Mouse (Mus musculus): ENCODE measurements at regions not wholly inside any gene's neighbourhood (a gene's known extent, or its start where the extent isn't known, plus 50 kb on each side); places are given as distances from the start of the nearest gene placed in this dataset.

GRCm38 (mm10) chr2:149573773-149574172 lies 168.9 kb downstream of the Cst10 start:
- Histone ChIP-seq H3K4me3 (ENCODE audit: low read length) (no peak overlapping the region), H3K9ac (ENCODE audit: low read depth, low read length) (no peak overlapping the region), H3K4me1 (ENCODE audit: control insufficient read depth, insufficient read depth, low read depth, low read length) (no peaks in the 10 kb centered on the region), H3K4me2 (ENCODE audit: low read length) (no peak overlapping the region), H3K9me3 (ENCODE audit: control insufficient read depth, low read length) (no peaks in the 10 kb centered on the region), H3K27me3 (replicated peaks; ENCODE audit: control insufficient read depth, insufficient read depth, low read length) (no peaks in the 10 kb centered on the region), H3K27ac (ENCODE audit: low read depth, low read length) (no peak overlapping the region), H3K36me3 (ENCODE audit: control insufficient read depth, insufficient read depth, low read length) (no peaks in the 10 kb centered on the region)
- ATAC-seq, result no peak
- WGBS, result 72% methylated on average over 1 of the region's 1 CpGs

- no peaks in the 10 kb centered on the region for H3K4me1 ChIP-seq (ENCODE audit: control insufficient read depth, insufficient read depth, low read depth, low read length)
- H3K27ac ChIP-seq (ENCODE audit: low read depth, low read length), result no peak overlapping the region
- no peaks in the 10 kb centered on the region for H3K27me3 ChIP-seq (replicated peaks; ENCODE audit: control insufficient read depth, insufficient read depth, low read length)
- H3K36me3 ChIP-seq (ENCODE audit: control insufficient read depth, insufficient read depth, low read length), result no peaks in the 10 kb centered on the region
- H3K9ac ChIP-seq (ENCODE audit: low read depth, low read length), result no peak overlapping the region
- WGBS, result 80% methylated on average over 2 of the region's 2 CpGs
- H3K4me3 ChIP-seq (ENCODE audit: low read length), result no peak overlapping the region
- H3K9me3 ChIP-seq (ENCODE audit: control insufficient read depth, low read length), result no peaks in the 10 kb centered on the region
- ATAC-seq, result no peak
- no peak overlapping the region for H3K4me2 ChIP-seq (ENCODE audit: low read length)
Measured at GRCm38 (mm10) chr2:149602581-149602980, 197.7 kb downstream of the Cst10 start.

DNA sequence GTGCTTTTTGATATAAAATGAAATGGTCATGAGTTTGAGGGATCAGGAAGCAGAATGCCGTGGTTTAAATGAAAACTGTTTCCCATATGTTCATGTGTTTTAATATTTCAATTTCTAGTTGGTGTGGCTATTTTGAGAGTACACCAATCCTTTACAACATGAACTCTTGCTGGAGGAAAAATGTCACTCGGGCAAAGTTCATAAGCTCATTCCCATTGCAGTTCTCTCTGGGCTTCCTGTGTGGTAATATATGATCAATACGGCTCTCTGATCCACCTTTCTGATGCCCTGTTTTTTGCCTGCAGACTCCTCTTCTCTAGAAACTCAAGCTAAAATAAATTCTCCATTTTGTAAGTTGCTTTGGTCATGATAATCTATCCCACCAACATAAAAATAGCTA lies 208.5 kb downstream of the Cst10 start:
- H3K4me1 ChIP-seq (ENCODE audit: control insufficient read depth, insufficient read depth, low read depth, low read length), result no peaks in the 10 kb centered on the region
- no peak overlapping the region for H3K4me3 ChIP-seq (ENCODE audit: low read length)
- no peaks in the 10 kb centered on the region for H3K27me3 ChIP-seq (replicated peaks; ENCODE audit: control insufficient read depth, insufficient read depth, low read length)
- no peaks in the 10 kb centered on the region for H3K9me3 ChIP-seq (ENCODE audit: control insufficient read depth, low read length)
- no peak overlapping the region for H3K27ac ChIP-seq (ENCODE audit: low read depth, low read length)
- no peak overlapping the region for H3K9ac ChIP-seq (ENCODE audit: low read depth, low read length)
- no peak for ATAC-seq
- no peak overlapping the region for H3K4me2 ChIP-seq (ENCODE audit: low read length)
- 89% methylated on average over 3 of the region's 3 CpGs for WGBS
- H3K36me3 ChIP-seq (ENCODE audit: control insufficient read depth, insufficient read depth, low read length), result no peaks in the 10 kb centered on the region

GRCm38 (mm10) chr2:149614078-149614939 lies 209.5 kb downstream of the Cst10 start:
- H3K9me3 ChIP-seq (ENCODE audit: control insufficient read depth, low read length), result no peaks in the 10 kb centered on the region
- ATAC-seq, result no peak
- 67% methylated on average over 2 of the region's 2 CpGs for WGBS

GRCm38 (mm10) chr2:149625626-149626025 lies 203.4 kb upstream of the Syndig1 start:
- H3K27me3 ChIP-seq (replicated peaks; ENCODE audit: control insufficient read depth, insufficient read depth, low read length), result no peaks in the 10 kb centered on the region
- 49% methylated on average over 1 of the region's 1 CpGs for WGBS

More at GRCm38 (mm10) chr2:149614078-149614939, 209.5 kb downstream of the Cst10 start:
- no peak overlapping the region for H3K9ac ChIP-seq (ENCODE audit: low read depth, low read length)
- no peak overlapping the region for H3K27ac ChIP-seq (ENCODE audit: low read depth, low read length)
- no peak overlapping the region for H3K4me2 ChIP-seq (ENCODE audit: low read length)
- no peaks in the 10 kb centered on the region for H3K27me3 ChIP-seq (replicated peaks; ENCODE audit: control insufficient read depth, insufficient read depth, low read length)
- H3K4me3 ChIP-seq (ENCODE audit: low read length), result no peak overlapping the region
- no peaks in the 10 kb centered on the region for H3K4me1 ChIP-seq (ENCODE audit: control insufficient read depth, insufficient read depth, low read depth, low read length)
- H3K36me3 ChIP-seq (ENCODE audit: control insufficient read depth, insufficient read depth, low read length), result no peaks in the 10 kb centered on the region

DNA sequence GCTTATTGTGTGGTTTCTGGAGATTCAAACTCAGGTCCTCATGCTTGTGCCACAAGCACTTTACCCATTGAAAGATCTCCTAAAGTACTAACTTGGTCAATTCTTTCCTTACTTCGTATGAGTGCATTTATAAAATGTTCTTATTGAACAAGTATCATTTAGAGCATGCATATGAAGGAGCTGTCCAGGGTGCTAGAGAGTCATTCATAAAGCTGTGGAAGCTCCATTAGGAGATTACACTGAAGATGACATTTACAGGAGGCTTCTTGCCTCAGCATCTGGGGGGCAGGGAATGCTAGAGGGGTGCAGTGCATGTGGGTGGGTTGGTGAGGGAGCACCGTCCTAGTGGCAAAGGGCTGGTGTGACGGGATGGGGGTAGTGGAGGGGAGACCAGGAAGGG lies 187.8 kb upstream of the Syndig1 start:
- Histone ChIP-seq H3K9me3 (ENCODE audit: control insufficient read depth, low read length) (no peaks in the 10 kb centered on the region), H3K9ac (ENCODE audit: low read depth, low read length) (no peak overlapping the region), H3K27ac (ENCODE audit: low read depth, low read length) (no peak overlapping the region), H3K27me3 (replicated peaks; ENCODE audit: control insufficient read depth, insufficient read depth, low read length) (no peaks in the 10 kb centered on the region), H3K4me1 (ENCODE audit: control insufficient read depth, insufficient read depth, low read depth, low read length) (no peaks in the 10 kb centered on the region), H3K4me3 (ENCODE audit: low read length) (no peak overlapping the region), H3K36me3 (ENCODE audit: control insufficient read depth, insufficient read depth, low read length) (no peaks in the 10 kb centered on the region), H3K4me2 (ENCODE audit: low read length) (no peak overlapping the region)
- WGBS, result 87% methylated on average over 3 of the region's 3 CpGs
- ATAC-seq, result no peak

More at GRCm38 (mm10) chr2:149625626-149626025, 203.4 kb upstream of the Syndig1 start:
- no peaks in the 10 kb centered on the region for H3K9me3 ChIP-seq (ENCODE audit: control insufficient read depth, low read length)
- no peaks in the 10 kb centered on the region for H3K36me3 ChIP-seq (ENCODE audit: control insufficient read depth, insufficient read depth, low read length)
- no peaks in the 10 kb centered on the region; the same call in 1 of the 2 replicates for H3K4me1 ChIP-seq (ENCODE audit: control insufficient read depth, insufficient read depth, low read depth, low read length)
- ATAC-seq, result peak; percentile 68
- H3K4me2 ChIP-seq (ENCODE audit: low read length), result no peak overlapping the region
- no peak overlapping the region for H3K9ac ChIP-seq (ENCODE audit: low read depth, low read length)
- no peak overlapping the region for H3K27ac ChIP-seq (ENCODE audit: low read depth, low read length)
- H3K4me3 ChIP-seq (ENCODE audit: low read length), result no peak overlapping the region

DNA sequence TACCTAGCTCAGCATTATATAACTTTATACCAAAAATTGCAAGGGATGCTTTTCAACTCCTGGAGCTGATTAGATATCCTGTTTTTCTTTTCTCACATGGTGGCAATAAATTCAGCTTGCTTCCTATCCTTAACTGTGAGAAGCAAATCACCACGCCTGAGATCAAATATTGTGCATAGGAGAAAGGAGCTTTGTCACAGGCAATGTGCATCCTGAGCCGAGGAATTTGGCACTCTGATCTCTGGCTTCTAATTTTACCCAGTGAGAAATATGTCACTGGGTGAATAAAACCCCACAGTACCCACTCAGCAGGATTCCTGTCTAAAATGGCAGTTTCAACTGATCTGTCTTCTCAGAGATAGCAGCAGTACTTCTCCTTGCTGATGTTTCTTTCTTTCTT lies 177.2 kb upstream of the Syndig1 start:
- H3K27me3 ChIP-seq (replicated peaks; ENCODE audit: control insufficient read depth, insufficient read depth, low read length), result no peaks in the 10 kb centered on the region
- no peak for ATAC-seq
- no peaks in the 10 kb centered on the region for H3K36me3 ChIP-seq (ENCODE audit: control insufficient read depth, insufficient read depth, low read length)
- no peak overlapping the region for H3K27ac ChIP-seq (ENCODE audit: low read depth, low read length)
- H3K4me3 ChIP-seq (ENCODE audit: low read length), result no peak overlapping the region
- no peak overlapping the region for H3K9ac ChIP-seq (ENCODE audit: low read depth, low read length)
- H3K9me3 ChIP-seq (ENCODE audit: control insufficient read depth, low read length), result no peaks in the 10 kb centered on the region
- no peaks in the 10 kb centered on the region for H3K4me1 ChIP-seq (ENCODE audit: control insufficient read depth, insufficient read depth, low read depth, low read length)
- WGBS, result 36% methylated on average over 2 of the region's 2 CpGs
- no peak overlapping the region for H3K4me2 ChIP-seq (ENCODE audit: low read length)

- no peak; the same call in 1 of the 2 replicates for ATAC-seq
- 37% methylated on average over 5 of the region's 5 CpGs for WGBS
- no peak overlapping the region for H3K27ac ChIP-seq (ENCODE audit: low read depth, low read length)
- H3K27me3 ChIP-seq (replicated peaks; ENCODE audit: control insufficient read depth, insufficient read depth, low read length), result no peaks in the 10 kb centered on the region
- no peaks in the 10 kb centered on the region for H3K36me3 ChIP-seq (ENCODE audit: control insufficient read depth, insufficient read depth, low read length)
- H3K4me1 ChIP-seq (ENCODE audit: control insufficient read depth, insufficient read depth, low read depth, low read length), result no peaks in the 10 kb centered on the region
- H3K4me3 ChIP-seq (ENCODE audit: low read length), result no peak overlapping the region
- H3K4me2 ChIP-seq (ENCODE audit: low read length), result no peak overlapping the region
- no peak overlapping the region for H3K9ac ChIP-seq (ENCODE audit: low read depth, low read length)
- H3K9me3 ChIP-seq (ENCODE audit: control insufficient read depth, low read length), result no peaks in the 10 kb centered on the region
Measured at GRCm38 (mm10) chr2:149661086-149661485, 167.9 kb upstream of the Syndig1 start.

- no peak overlapping the region for H3K4me3 ChIP-seq (ENCODE audit: low read length)
- H3K4me1 ChIP-seq (ENCODE audit: control insufficient read depth, insufficient read depth, low read depth, low read length), result no peaks in the 10 kb centered on the region
- no peak overlapping the region for H3K9ac ChIP-seq (ENCODE audit: low read depth, low read length)
- H3K9me3 ChIP-seq (ENCODE audit: control insufficient read depth, low read length), result no peaks in the 10 kb centered on the region
- no peaks in the 10 kb centered on the region for H3K36me3 ChIP-seq (ENCODE audit: control insufficient read depth, insufficient read depth, low read length)
- H3K27me3 ChIP-seq (replicated peaks; ENCODE audit: control insufficient read depth, insufficient read depth, low read length), result no peaks in the 10 kb centered on the region
- ATAC-seq, result no peak
- H3K4me2 ChIP-seq (ENCODE audit: low read length), result no peak overlapping the region
- no peak overlapping the region for H3K27ac ChIP-seq (ENCODE audit: low read depth, low read length)
Measured at GRCm38 (mm10) chr2:149664377-149664776, 164.6 kb upstream of the Syndig1 start.
